In genomic region chr9:100359934-100360716, GRCm38 (mm10) we compare ENCODE assay signal across 10 mouse cellular contexts.
DNase-seq lines count a peak whose midpoint lies in the region; ATAC-seq and TF ChIP-seq lines count a peak whose summit lies in the region.
"Had no signal": no experiment of that assay in that cellular context is flagged by ENCODE, and none has a peak within 500 bp of the region (broad histone marks: within the 10 kb centered on the region; RNA-seq: fewer than 3 reads in every experiment).

No protein-coding gene starts in this region.

- no peak overlapping the region for H3K4me3 ChIP-seq in hindbrain, embryonic 11.5 days (ENCODE audit: low read depth, low read length)
- H3K4me3 ChIP-seq in hindbrain, embryonic 13.5 days = no peak overlapping the region
- H3K4me3 ChIP-seq in CH12.LX (replicated peaks in 1 of 3; ENCODE audit: low read depth in 2 of 3, low read length in 2 of 3, poor library complexity in 1 of 3) = no peak overlapping the region
- H3K4me3 ChIP-seq: embryonic facial prominence, embryonic 12.5 days; limb, embryonic 15.5 days had no signal

- H3K9ac ChIP-seq in hindbrain, embryonic 11.5 days (ENCODE audit: low read depth, low read length) = no peak overlapping the region
- no peak overlapping the region for H3K9ac ChIP-seq in hindbrain, embryonic 13.5 days
- peak overlapping the region; percentile 52; the same call in 1 of the 2 replicates for H3K9ac ChIP-seq in CH12.LX (ENCODE audit: insufficient read depth, low read depth)
- H3K9ac ChIP-seq: embryonic facial prominence, embryonic 12.5 days; limb, embryonic 15.5 days had no signal

- ATAC-seq in hindbrain, embryonic 11.5 days (ENCODE audit: low FRiP score) = peak; percentile 60
- no peak for ATAC-seq in hindbrain, embryonic 13.5 days (ENCODE audit: low FRiP score)

- no peak for TF ChIP-seq POLR2A in CH12.LX (IDR thresholded peaks at IDR 0.05; ENCODE audit: low read depth, low read length)

- 70% methylated on average over 9 of the region's 9 CpGs for WGBS in hindbrain, embryonic 11.5 days
- WGBS in hindbrain, embryonic 13.5 days = 68% methylated on average over 9 of the region's 9 CpGs

- peak; percentile 20 for TF ChIP-seq RAD21 in CH12.LX (IDR thresholded peaks at IDR 0.05; ENCODE audit: low read depth, low read length)

- TF ChIP-seq CTCF in CH12.LX (conservative IDR thresholded peaks at IDR 0.05 in 1 of 2, IDR thresholded peaks at IDR 0.05 in 1 of 2; ENCODE audit: low read depth in 2 of 2, low read length in 2 of 2) = peak in 1 of 2 experiments; percentile 70; a peak in 3 of 4 replicates

- no peaks in the 10 kb centered on the region for H3K9me3 ChIP-seq in hindbrain, embryonic 11.5 days (ENCODE audit: control insufficient read depth, low read length)
- H3K9me3 ChIP-seq in hindbrain, embryonic 13.5 days = no peaks in the 10 kb centered on the region
- no peaks in the 10 kb centered on the region for H3K9me3 ChIP-seq in CH12.LX (replicated peaks; ENCODE audit: low read length)
- H3K9me3 ChIP-seq: embryonic facial prominence, embryonic 12.5 days; limb, embryonic 15.5 days had no signal

- H3K79me2 ChIP-seq in CH12.LX (replicated peaks; ENCODE audit: control insufficient read depth, extremely low read depth, insufficient read depth, poor library complexity, severe bottlenecking) = no peaks in the 10 kb centered on the region

- TF ChIP-seq EP300 in CH12.LX (IDR thresholded peaks at IDR 0.05; ENCODE audit: low read length) = no peak

- no peaks in the 10 kb centered on the region for H3K27me3 ChIP-seq in hindbrain, embryonic 11.5 days (ENCODE audit: control insufficient read depth, insufficient read depth, low read length)
- 0 out of 2 replicates have a peak, but pooled peaks cover 3% of the 10 kb centered on the region for H3K27me3 ChIP-seq in hindbrain, embryonic 13.5 days
- peaks cover 40% of the 10 kb centered on the region for H3K27me3 ChIP-seq in CH12.LX (replicated peaks)
- H3K27me3 ChIP-seq: embryonic facial prominence, embryonic 12.5 days; limb, embryonic 15.5 days had no signal

- no peak overlapping the region for H3K27ac ChIP-seq in hindbrain, embryonic 11.5 days (ENCODE audit: low read depth, low read length)
- no peak overlapping the region for H3K27ac ChIP-seq in hindbrain, embryonic 13.5 days
- H3K27ac ChIP-seq in CH12.LX (ENCODE audit: insufficient read depth, low read depth) = no peak overlapping the region
- H3K27ac ChIP-seq: embryonic facial prominence, embryonic 12.5 days; limb, embryonic 15.5 days had no signal

- no peaks in the 10 kb centered on the region for H3K4me1 ChIP-seq in hindbrain, embryonic 11.5 days (replicated peaks; ENCODE audit: control insufficient read depth, insufficient read depth, low read length)
- no peaks in the 10 kb centered on the region for H3K4me1 ChIP-seq in hindbrain, embryonic 13.5 days (replicated peaks)
- peaks cover 0 to 5% of the 10 kb centered on the region in 2 experiments; a peak in 2 of 4 replicates for H3K4me1 ChIP-seq in CH12.LX (ENCODE audit: control insufficient read depth in 1 of 2, insufficient read depth in 2 of 2)
- H3K4me1 ChIP-seq: embryonic facial prominence, embryonic 12.5 days; limb, embryonic 15.5 days had no signal

- in situ Hi-C loops in CH12.LX (cut with MboI; ENCODE audit: low pct_ligation_motif_present, low pct_unique_long_range_greater_than_20kb, low sequenced_read_pairs) = no loop called here

- dilution Hi-C loops in CH12.LX (cut with MboI; ENCODE audit: extremely low pct_ligation_motif_present, extremely low pct_unique_long_range_greater_than_20kb, low sequenced_read_pairs) = no loop called here

- H3K4me2 ChIP-seq in hindbrain, embryonic 11.5 days (replicated peaks; ENCODE audit: low read depth, low read length) = no peak overlapping the region
- H3K4me2 ChIP-seq in hindbrain, embryonic 13.5 days = no peak overlapping the region
- peak overlapping the region; percentile 41 for H3K4me2 ChIP-seq in CH12.LX (ENCODE audit: insufficient read depth, low read depth, poor library complexity, severe bottlenecking)
- H3K4me2 ChIP-seq: embryonic facial prominence, embryonic 12.5 days; limb, embryonic 15.5 days had no signal

- DNase-seq in hindbrain, embryonic 11.5 days (ENCODE audit: low spot score) = peak; percentile 71
- peak; percentile 49 for DNase-seq in CH12.LX (ENCODE audit: extremely low read depth)
- peak; percentile 10 to 35 for DNase-seq in adrenal gland, postnatal 36 days
- peak; percentile 45 for DNase-seq in kidney, postnatal 10 days
- DNase-seq in retina, adult 2 months (ENCODE audit: low read depth, low spot score) = peak; percentile 4
- no peak for DNase-seq in cerebellum, adult 9-10 months
- no peak for DNase-seq in gastrocnemius, postnatal 36 days

- H3K36me3 ChIP-seq in hindbrain, embryonic 11.5 days (ENCODE audit: control insufficient read depth, insufficient read depth, low read length) = no peaks in the 10 kb centered on the region
- H3K36me3 ChIP-seq in hindbrain, embryonic 13.5 days = no peaks in the 10 kb centered on the region
- H3K36me3 ChIP-seq in CH12.LX (replicated peaks in 1 of 2; ENCODE audit: control insufficient read depth in 1 of 2, insufficient read depth in 1 of 2, low read length in 1 of 2) = no peaks in the 10 kb centered on the region
- H3K36me3 ChIP-seq: embryonic facial prominence, embryonic 12.5 days; limb, embryonic 15.5 days had no signal

- intact Hi-C loops in gastrocnemius, postnatal 36 days (cut with DNase I) = no loop called here

TF ChIP-seq in CH12.LX, 34 proteins besides CTCF, POLR2A, EP300 and RAD21:
- peak; percentile 53 for TF ChIP-seq SMC3 (IDR thresholded peaks at IDR 0.05; ENCODE audit: low read depth, low read length)
- no peak for TF ChIP-seq CHD1 (IDR thresholded peaks at IDR 0.05; ENCODE audit: low read depth, low read length)

Comparison
In these comparisons a context has a peak if more than half of its experiments do, and no peak if none do; other contexts are left out.
1. DNase-seq: peak in hindbrain, embryonic 11.5 days (single experiment), CH12.LX (single experiment), adrenal gland, postnatal 36 days (2 of 2), kidney, postnatal 10 days (single experiment) and retina, adult 2 months (single experiment); none in cerebellum, adult 9-10 months (single experiment) and gastrocnemius, postnatal 36 days (0 of 2).